ENCODE assay signal across 15 mouse cellular contexts in genomic region chr13:113888704-113889103, GRCm38 (mm10).
DNase-seq lines count a peak whose midpoint lies in the region; ATAC-seq and TF ChIP-seq lines count a peak whose summit lies in the region.
"Had no signal": no experiment of that assay in that cellular context is flagged by ENCODE, and none has a peak within 500 bp of the region (broad histone marks: within the 10 kb centered on the region; RNA-seq: fewer than 3 reads in every experiment).

No protein-coding gene starts in this region.

- H3K4me1 ChIP-seq in kidney, embryonic 15.5 days = peaks cover 21% of the 10 kb centered on the region
- H3K4me1 ChIP-seq in forebrain, embryonic 16.5 days (replicated peaks; ENCODE audit: control insufficient read depth, insufficient read depth, low read length) = peaks cover 30% of the 10 kb centered on the region
- H3K4me1 ChIP-seq in limb, embryonic 14.5 days (ENCODE audit: control insufficient read depth, insufficient read depth, low read length) = peaks cover 17% of the 10 kb centered on the region
- H3K4me1 ChIP-seq in lung, adult 2 months (ENCODE audit: control insufficient read depth, insufficient read depth, low read length) = no peaks in the 10 kb centered on the region
- H3K4me1 ChIP-seq: liver, embryonic 12.5 days had no signal

- 42% methylated on average over 16 of the region's 16 CpGs for WGBS in kidney, embryonic 15.5 days
- WGBS in forebrain, embryonic 16.5 days = 27% methylated on average over 16 of the region's 16 CpGs
- WGBS in limb, embryonic 14.5 days = 50% methylated on average over 16 of the region's 16 CpGs
- WGBS in lung, adult 2 months = 84% methylated on average over 16 of the region's 16 CpGs

- no peak overlapping the region for H3K27ac ChIP-seq in kidney, embryonic 15.5 days
- no peak overlapping the region for H3K27ac ChIP-seq in forebrain, embryonic 16.5 days (ENCODE audit: low read length)
- no peak overlapping the region for H3K27ac ChIP-seq in limb, embryonic 14.5 days (replicated peaks; ENCODE audit: low read depth, low read length)
- H3K27ac ChIP-seq: liver, embryonic 12.5 days had no signal

- H3K36me3 ChIP-seq in kidney, embryonic 15.5 days = no peaks in the 10 kb centered on the region
- H3K36me3 ChIP-seq in forebrain, embryonic 16.5 days (ENCODE audit: control insufficient read depth, insufficient read depth) = no peaks in the 10 kb centered on the region
- no peaks in the 10 kb centered on the region for H3K36me3 ChIP-seq in limb, embryonic 14.5 days (ENCODE audit: control insufficient read depth, insufficient read depth, low read length)
- H3K36me3 ChIP-seq: heart, embryonic 12.5 days; liver, embryonic 12.5 days had no signal

- peak overlapping the region; percentile 15; the same call in 1 of the 2 replicates for H3K4me2 ChIP-seq in kidney, embryonic 15.5 days
- H3K4me2 ChIP-seq in forebrain, embryonic 16.5 days (ENCODE audit: low read length) = 0 out of 2 replicates have a peak overlapping the region, but pooled peaks have one; percentile 24
- peak overlapping the region; percentile 15; the same call in 1 of the 2 replicates for H3K4me2 ChIP-seq in limb, embryonic 14.5 days (replicated peaks; ENCODE audit: low read depth, low read length, severe bottlenecking)
- H3K4me2 ChIP-seq: heart, embryonic 12.5 days; liver, embryonic 12.5 days had no signal

- TF ChIP-seq CTCF in lung, adult 2 months (IDR thresholded peaks at IDR 0.05; ENCODE audit: insufficient read depth, low read length) = no peak

- DNase-seq in kidney, adult 8-10 months = no peak
- no peak for DNase-seq in limb, embryonic 14.5 days (ENCODE audit: low spot score)
- DNase-seq in retina, postnatal 1 day = peak; percentile 54
- no peak for DNase-seq in c-Kit-positive CD71-positive TER-119-positive erythroid progenitor cells, embryonic 14.5 days (ENCODE audit: low spot score)
- DNase-seq in frontal cortex, postnatal 36 days (ENCODE audit: low spot score in 2 of 2) = no peak
- DNase-seq in lung, adult 2 months = no peak
- DNase-seq: adrenal gland, postnatal 25 days; cerebellum, postnatal 25 days; thymus, postnatal 4 days had no signal

- no peak overlapping the region for H3K9ac ChIP-seq in kidney, embryonic 15.5 days
- H3K9ac ChIP-seq in forebrain, embryonic 16.5 days (replicated peaks; ENCODE audit: low read depth, low read length) = no peak overlapping the region; the same call in 1 of the 2 replicates
- no peak overlapping the region for H3K9ac ChIP-seq in limb, embryonic 14.5 days (ENCODE audit: low read depth, low read length, severe bottlenecking)
- H3K9ac ChIP-seq: heart, embryonic 12.5 days; liver, embryonic 12.5 days had no signal

- peak; percentile 71 for ATAC-seq in kidney, embryonic 15.5 days (replicated peaks; ENCODE audit: low FRiP score)
- peak; percentile 29; the same call in 1 of the 2 replicates for ATAC-seq in forebrain, embryonic 16.5 days
- ATAC-seq in limb, embryonic 14.5 days (ENCODE audit: low FRiP score, low read depth) = no peak
- ATAC-seq: intestine, embryonic 16.5 days; liver, embryonic 12.5 days; Patski had no signal

- no peak overlapping the region for H3K4me3 ChIP-seq in kidney, embryonic 15.5 days (replicated peaks)
- H3K4me3 ChIP-seq in forebrain, embryonic 16.5 days (replicated peaks; ENCODE audit: low read length) = no peak overlapping the region
- no peak overlapping the region for H3K4me3 ChIP-seq in limb, embryonic 14.5 days (replicated peaks; ENCODE audit: low read length)
- no peak overlapping the region for H3K4me3 ChIP-seq in lung, adult 2 months (replicated peaks; ENCODE audit: extremely low read depth, low read depth, low read length)
- H3K4me3 ChIP-seq: heart, embryonic 12.5 days; liver, embryonic 12.5 days had no signal

- TF ChIP-seq POLR2A in limb, embryonic 14.5 days (IDR thresholded peaks at IDR 0.05; ENCODE audit: borderline replicate concordance, extremely low read depth, insufficient read depth, insufficient read length) = no peak
- no peak for TF ChIP-seq POLR2A in lung, adult 2 months (IDR thresholded peaks at IDR 0.05; ENCODE audit: borderline replicate concordance, extremely low read depth, low read depth, low read length)

- no peaks in the 10 kb centered on the region for H3K9me3 ChIP-seq in kidney, embryonic 15.5 days (replicated peaks)
- H3K9me3 ChIP-seq in forebrain, embryonic 16.5 days (ENCODE audit: control insufficient read depth, low read length) = no peaks in the 10 kb centered on the region
- no peaks in the 10 kb centered on the region for H3K9me3 ChIP-seq in limb, embryonic 14.5 days (ENCODE audit: control insufficient read depth, low read length)
- H3K9me3 ChIP-seq: heart, embryonic 12.5 days; liver, embryonic 12.5 days had no signal

- no peaks in the 10 kb centered on the region for H3K27me3 ChIP-seq in kidney, embryonic 15.5 days
- no peaks in the 10 kb centered on the region for H3K27me3 ChIP-seq in forebrain, embryonic 16.5 days (replicated peaks; ENCODE audit: control insufficient read depth, insufficient read depth, low read length)
- no peaks in the 10 kb centered on the region for H3K27me3 ChIP-seq in limb, embryonic 14.5 days (ENCODE audit: control insufficient read depth, insufficient read depth, low read length)
- H3K27me3 ChIP-seq: heart, embryonic 12.5 days; liver, embryonic 12.5 days; Patski had no signal
